Mouse (Mus musculus) embryonic facial prominence, embryonic 10.5 days (tissue): ENCODE results near the gene Drc1. TPM values are rescaled to one million over a fixed set of nuclear protein-coding genes. Genes with fewer than 3 reads are reported as not detected.

Experiments
- DNase-seq: peaks from one replicate; pipeline ENCODE4 v3.0.0-alpha.2; 2017; ENCODE audit warnings: low spot score
- H3K27ac ChIP-seq: fragments of 300-500 bp; sonication (generic); replicated peaks from 2 replicates; pipeline ENCODE4 v1.5.1; 2016; ENCODE audit warnings: mild to moderate bottlenecking
- H3K27me3 ChIP-seq: fragments of 300-500 bp; sonication (generic); replicated peaks from 2 replicates; pipeline ENCODE4 v1.6.1; 2016; ENCODE audit warnings: low read depth, mild to moderate bottlenecking; ENCODE audit not compliant: poor library complexity, severe bottlenecking
- H3K36me3 ChIP-seq: fragments of 300-500 bp; sonication (generic); replicated peaks from 2 replicates; pipeline ENCODE4 v1.6.1; 2016; ENCODE audit warnings: mild to moderate bottlenecking, moderate library complexity
- H3K4me1 ChIP-seq: fragments of 300-500 bp; sonication (generic); 2 replicates; pipeline ENCODE4 v1.6.1; 2016
- H3K4me3 ChIP-seq: fragments of 300-500 bp; sonication (generic); 2 replicates; pipeline ENCODE4 v1.5.1; 2016; ENCODE audit warnings: mild to moderate bottlenecking, moderate library complexity
- H3K9me3 ChIP-seq: fragments of 300-500 bp; sonication (generic); 2 replicates; pipeline ENCODE4 v1.6.1; 2016; ENCODE audit warnings: mild to moderate bottlenecking
- WGBS: fragments of 180-500 bp; shearing (Covaris S2); methylation state at CpG from one replicate; pipeline ENCODE4 v1.1.7; 2016; 5-methylcytosine and 5-hydroxymethylcytosine counted together
- polyA plus RNA-seq: library from polyadenylated mRNA; unstranded; fragments of >200 nt; fragmentation: Nextera tagmentation; extraction: Ambion mirVana; gene quantifications from 2 replicates; pipeline ENCODE4 v1.2.1, GENCODE M21; 2016

Gene Drc1
- polyA plus RNA-seq, 1 experiment from 2014 or later = 0.22 TPM

DNA sequence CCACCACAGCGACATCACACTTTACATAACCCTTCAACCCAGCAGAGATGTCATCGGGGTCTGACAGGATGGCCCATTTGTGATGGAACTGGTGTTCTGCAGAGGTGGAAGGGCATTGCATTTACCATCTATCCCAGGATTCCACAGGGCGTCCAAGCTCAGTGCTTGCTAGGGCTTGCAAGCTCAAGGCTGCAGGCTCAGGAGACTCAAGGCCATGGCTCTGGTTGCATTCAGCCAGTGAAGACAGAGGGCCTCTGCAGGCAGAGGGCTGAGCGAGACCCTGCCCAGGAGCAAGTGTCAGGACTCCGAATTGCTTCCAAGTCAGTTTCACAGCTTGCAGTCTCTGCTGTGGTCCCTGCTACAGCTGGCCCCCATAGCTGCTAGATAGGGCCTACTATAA is 108.6 kb downstream of the Drc1 start:
- H3K27ac ChIP-seq = no peak overlapping the region
- WGBS = 88% methylated on average over 5 of the region's 5 CpGs
- no peaks in the 10 kb centered on the region for H3K4me1 ChIP-seq
- no peak for DNase-seq
- no peaks in the 10 kb centered on the region for H3K9me3 ChIP-seq
- no peaks in the 10 kb centered on the region for H3K36me3 ChIP-seq
- no peak overlapping the region for H3K4me3 ChIP-seq
- H3K27me3 ChIP-seq = no peaks in the 10 kb centered on the region; the same call in 1 of the 2 replicates

GRCm38 (mm10) chr5:30391473-30391872 is 110.3 kb downstream of the Drc1 start:
- 28% methylated on average over 7 of the region's 7 CpGs for WGBS
- H3K27ac ChIP-seq = no peak overlapping the region
- H3K9me3 ChIP-seq = no peaks in the 10 kb centered on the region
- no peaks in the 10 kb centered on the region for H3K36me3 ChIP-seq
- no peaks in the 10 kb centered on the region for H3K4me1 ChIP-seq
- peak; percentile 80 for DNase-seq
- H3K4me3 ChIP-seq = no peak overlapping the region
- no peaks in the 10 kb centered on the region; the same call in 1 of the 2 replicates for H3K27me3 ChIP-seq

- H3K4me1 ChIP-seq = peaks cover 10% of the 10 kb centered on the region
- WGBS = 86% methylated on average over 5 of the region's 5 CpGs
- DNase-seq = no peak
- H3K27ac ChIP-seq = no peak overlapping the region; the same call in 1 of the 2 replicates
- H3K9me3 ChIP-seq = no peaks in the 10 kb centered on the region
- no peak overlapping the region for H3K4me3 ChIP-seq
- no peaks in the 10 kb centered on the region for H3K36me3 ChIP-seq
- peaks cover 15% of the 10 kb centered on the region; the same call in 1 of the 2 replicates for H3K27me3 ChIP-seq
Measured at GRCm38 (mm10) chr5:30400521-30400920, 119.3 kb downstream of the Drc1 start.

DNA sequence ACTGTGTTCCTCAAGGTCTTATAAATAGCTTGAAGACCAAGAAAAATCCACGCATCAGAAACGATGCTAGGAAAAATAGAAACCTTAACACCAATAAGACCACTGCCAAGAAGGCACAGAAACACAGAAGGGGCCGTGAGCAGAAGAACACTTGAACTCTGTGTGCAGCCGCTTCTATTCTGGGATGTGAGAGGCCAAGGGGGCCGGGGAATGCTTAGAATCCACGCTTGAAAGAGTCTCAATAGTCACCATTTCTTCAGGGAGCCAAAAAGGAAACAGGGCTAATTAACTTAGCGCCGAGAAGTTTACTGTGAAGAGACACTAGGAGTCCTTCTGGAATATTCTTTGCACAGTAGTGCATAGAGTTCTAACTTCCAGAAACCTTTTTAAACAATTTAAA is 120.0 kb downstream of the Drc1 start:
- Histone ChIP-seq H3K4me3 (no peak overlapping the region), H3K9me3 (no peaks in the 10 kb centered on the region), H3K27ac (no peak overlapping the region), H3K27me3 (peaks cover 15% of the 10 kb centered on the region; the same call in 1 of the 2 replicates), H3K36me3 (no peaks in the 10 kb centered on the region), H3K4me1 (peaks cover 10% of the 10 kb centered on the region)
- DNase-seq = peak; percentile 43
- 32% methylated on average over 8 of the region's 8 CpGs for WGBS

GRCm38 (mm10) chr5:30406876-30407275 is 125.7 kb downstream of the Drc1 start:
- DNase-seq = peak; percentile 21
- Histone ChIP-seq H3K27me3 (peaks cover 15% of the 10 kb centered on the region), H3K4me3 (no peak overlapping the region; the same call in 1 of the 2 replicates), H3K27ac (no peak overlapping the region), H3K36me3 (no peaks in the 10 kb centered on the region), H3K9me3 (no peaks in the 10 kb centered on the region), H3K4me1 (peaks cover 16% of the 10 kb centered on the region)
- 19% methylated on average over 9 of the region's 9 CpGs for WGBS

DNA sequence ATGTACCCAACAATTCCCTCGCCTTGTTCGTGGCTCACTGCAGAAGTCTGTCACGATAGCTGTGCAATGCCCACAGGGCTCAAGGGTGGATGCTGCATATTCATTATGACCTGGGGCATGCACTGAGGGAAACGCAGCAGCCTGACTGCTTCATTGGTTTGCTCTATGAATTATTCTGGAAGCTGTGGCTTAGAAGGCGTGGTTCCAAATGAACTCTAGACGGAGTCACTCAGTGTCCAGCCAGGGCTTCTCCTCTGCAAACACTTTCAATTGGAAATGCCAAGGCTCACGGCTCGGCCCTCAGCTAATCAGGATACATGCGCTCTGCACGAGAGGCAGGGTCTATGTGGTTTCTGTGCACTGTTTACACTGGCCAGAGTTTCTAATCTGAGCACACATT is 130.3 kb downstream of the Drc1 start:
- 83% methylated on average over 10 of the region's 10 CpGs for WGBS
- H3K4me3 ChIP-seq = no peak overlapping the region

GRCm38 (mm10) chr5:30415381-30415780 is 134.2 kb downstream of the Drc1 start:
- DNase-seq = no peak
- Histone ChIP-seq H3K4me1 (peaks cover 7% of the 10 kb centered on the region), H3K4me3 (no peak overlapping the region), H3K27me3 (0 out of 2 replicates have a peak, but pooled peaks cover 7% of the 10 kb centered on the region), H3K27ac (no peak overlapping the region), H3K9me3 (no peaks in the 10 kb centered on the region), H3K36me3 (no peaks in the 10 kb centered on the region)
- 69% methylated on average over 2 of the region's 2 CpGs for WGBS

More for the DNA sequence above, 130.3 kb downstream of the Drc1 start:
- H3K36me3 ChIP-seq = no peaks in the 10 kb centered on the region
- H3K27ac ChIP-seq = no peak overlapping the region
- peaks cover 20% of the 10 kb centered on the region for H3K4me1 ChIP-seq
- peaks cover 7% of the 10 kb centered on the region; the same call in 1 of the 2 replicates for H3K27me3 ChIP-seq
- DNase-seq = no peak
- no peaks in the 10 kb centered on the region for H3K9me3 ChIP-seq

DNA sequence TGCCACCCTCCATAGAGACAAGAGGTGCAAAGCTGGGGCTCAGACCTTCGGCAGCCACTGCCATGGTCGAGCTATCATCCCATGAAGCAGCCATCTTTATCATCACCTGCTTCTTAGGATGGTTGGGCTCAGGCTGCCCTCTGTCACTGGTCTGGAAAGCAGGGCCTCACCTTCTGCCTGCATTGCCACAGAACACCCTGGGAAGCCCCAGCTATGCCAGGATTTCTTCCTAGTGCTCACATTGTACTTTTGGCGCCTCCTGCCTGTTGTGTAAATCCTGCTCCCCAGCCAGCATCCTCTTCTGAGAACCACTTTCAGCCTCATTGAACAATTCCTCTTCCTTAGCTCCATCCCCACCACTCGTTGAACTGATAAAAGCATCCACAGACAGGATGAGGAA is 134.7 kb downstream of the Drc1 start:
- Histone ChIP-seq H3K36me3 (no peaks in the 10 kb centered on the region), H3K27me3 (0 out of 2 replicates have a peak, but pooled peaks cover 7% of the 10 kb centered on the region), H3K4me3 (no peak overlapping the region), H3K27ac (peak overlapping the region; percentile 40), H3K4me1 (peaks cover 7% of the 10 kb centered on the region), H3K9me3 (no peaks in the 10 kb centered on the region)
- DNase-seq = no peak
- WGBS = 69% methylated on average over 4 of the region's 4 CpGs

Other genes starting within 250 kb of the Drc1 start
- gene Tyms, start 207.8 kb upstream of the Drc1 start, polyA plus RNA-seq = 379 and 382 TPM in 2 replicates
- gene Garem2, start 176.2 kb upstream of the Drc1 start, polyA plus RNA-seq = 1.7 and 2.1 TPM in 2 replicates
- gene 3110082J24Rik, start 175.3 kb upstream of the Drc1 start, polyA plus RNA-seq = 0.54 and 0.65 TPM in 2 replicates
- 102 and 114 TPM in 2 replicates for gene Hadha, start 126.2 kb upstream of the Drc1 start, polyA plus RNA-seq
- gene Hadhb, start 126.1 kb upstream of the Drc1 start, polyA plus RNA-seq = 107 and 109 TPM in 2 replicates
- gene Adgrf3, start 75.7 kb upstream of the Drc1 start, polyA plus RNA-seq = not detected in 2 replicates
- 21.0 and 21.7 TPM in 2 replicates for gene Selenoi, start 48.8 kb upstream of the Drc1 start, polyA plus RNA-seq
- 0.05 TPM in 1 of 2 replicates, not detected in the other for gene Otof, start 180.5 kb downstream of the Drc1 start, polyA plus RNA-seq
- gene 1700001C02Rik, start 184.7 kb downstream of the Drc1 start, polyA plus RNA-seq = not detected in 2 replicates